Mouse (Mus musculus) mouse trophoblast stem cell (cell line): ENCODE data around the gene Foxo1.

Experiments used
- in situ Hi-C, 2 experiments: fragments of 300-500 bp; cut with MseI, MboI; formaldehyde crosslinking; loops; 2 replicates in 1 of 2; 3 replicates in 1 of 2; pipeline ENCODE4 v1.15.1; 2025

Gene Foxo1

DNA sequence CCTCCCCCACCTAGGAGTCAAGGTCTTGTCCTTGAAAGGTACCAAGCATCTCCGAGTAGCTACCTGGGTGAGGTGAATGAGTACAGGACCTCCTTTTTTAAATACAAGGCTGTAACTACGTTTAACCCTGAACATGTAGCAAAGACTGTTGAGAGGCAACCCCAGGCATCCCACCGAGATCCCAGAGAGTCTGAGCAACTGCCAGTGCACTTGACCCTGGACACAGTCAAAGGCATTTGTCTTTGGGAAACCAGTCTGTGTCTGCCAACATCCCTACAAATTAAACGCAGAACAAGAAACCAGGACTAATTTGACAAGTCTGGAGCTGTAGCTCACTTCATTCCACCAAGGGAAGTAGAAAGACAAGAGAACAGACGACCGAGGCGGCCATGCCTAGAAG lies 86.1 kb downstream of the Foxo1 start:
- in situ Hi-C loops = no loop called here

DNA sequence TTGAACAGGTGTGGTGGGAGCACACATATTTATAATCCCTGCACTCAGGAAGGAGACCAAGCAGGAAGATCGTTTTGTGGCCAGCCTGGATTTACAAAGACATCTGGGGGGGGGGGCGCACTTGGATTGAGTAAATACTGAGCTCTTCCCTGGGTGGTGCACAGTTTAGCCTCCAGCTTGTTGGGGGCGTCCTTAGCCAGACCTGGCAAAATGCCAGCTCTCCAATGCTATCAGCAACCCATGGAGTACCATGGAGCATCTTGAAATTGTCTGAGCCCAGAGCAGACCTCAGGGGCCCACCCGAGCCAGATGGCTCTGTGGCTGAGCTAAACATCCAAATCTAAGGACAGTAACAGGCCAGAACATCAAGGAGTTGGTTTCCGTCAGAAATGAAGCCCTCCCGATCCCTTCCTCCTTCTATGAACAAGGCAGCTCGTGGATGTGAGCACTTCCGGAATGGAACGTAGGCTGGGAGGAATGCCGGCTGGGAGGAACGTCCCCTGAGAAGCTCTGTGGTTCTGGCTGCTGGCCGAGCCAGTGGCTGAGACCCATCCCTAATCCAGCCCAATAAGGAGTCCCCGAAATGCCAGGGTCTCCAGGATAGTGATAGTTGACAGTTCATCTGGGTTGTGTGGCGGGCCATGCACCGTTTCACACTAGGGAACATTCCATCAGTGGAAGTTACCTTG lies 89.3 kb downstream of the Foxo1 start:
- in situ Hi-C loops = no loop called here

DNA sequence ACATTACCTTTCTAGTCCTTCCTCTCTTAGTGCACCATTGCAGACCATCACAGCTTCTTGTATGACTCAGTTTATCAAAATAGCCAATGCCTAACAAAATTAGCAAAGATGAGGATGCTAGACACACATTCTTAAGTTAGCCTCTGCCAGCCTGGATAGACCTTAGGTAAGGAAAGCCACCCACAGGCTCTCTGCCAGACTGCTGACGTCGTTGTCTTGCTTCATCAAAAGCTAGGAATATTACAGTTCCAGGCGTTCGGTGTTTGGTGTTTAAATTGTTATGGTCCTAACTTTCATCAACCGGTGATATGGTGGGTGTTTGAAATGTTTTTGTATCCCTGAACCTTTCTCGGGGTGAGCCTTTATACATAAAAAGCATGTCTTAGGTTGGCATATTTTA lies 96.4 kb downstream of the Foxo1 start:
- in situ Hi-C loops = no loop called here

DNA sequence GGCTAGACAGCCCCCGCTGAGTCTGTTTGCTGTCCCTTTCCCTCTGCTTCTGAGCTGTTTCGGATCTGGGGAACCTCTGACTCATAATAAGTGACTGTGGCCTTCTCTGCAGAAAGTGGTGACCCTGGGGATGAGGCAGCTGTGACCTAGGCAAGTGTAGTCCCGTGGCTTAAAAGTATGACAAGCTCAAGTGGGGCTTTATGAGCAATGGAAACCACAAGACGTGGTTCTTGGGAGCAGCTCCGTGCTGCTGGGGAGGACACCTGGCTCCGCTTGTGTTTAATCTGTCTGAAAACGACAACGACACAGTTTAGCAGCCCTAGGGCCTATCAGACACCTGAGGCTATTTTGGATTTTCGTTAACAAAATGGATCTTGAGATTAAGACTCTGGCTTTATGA lies 101.1 kb downstream of the Foxo1 start:
- in situ Hi-C loops = no loop called here

DNA sequence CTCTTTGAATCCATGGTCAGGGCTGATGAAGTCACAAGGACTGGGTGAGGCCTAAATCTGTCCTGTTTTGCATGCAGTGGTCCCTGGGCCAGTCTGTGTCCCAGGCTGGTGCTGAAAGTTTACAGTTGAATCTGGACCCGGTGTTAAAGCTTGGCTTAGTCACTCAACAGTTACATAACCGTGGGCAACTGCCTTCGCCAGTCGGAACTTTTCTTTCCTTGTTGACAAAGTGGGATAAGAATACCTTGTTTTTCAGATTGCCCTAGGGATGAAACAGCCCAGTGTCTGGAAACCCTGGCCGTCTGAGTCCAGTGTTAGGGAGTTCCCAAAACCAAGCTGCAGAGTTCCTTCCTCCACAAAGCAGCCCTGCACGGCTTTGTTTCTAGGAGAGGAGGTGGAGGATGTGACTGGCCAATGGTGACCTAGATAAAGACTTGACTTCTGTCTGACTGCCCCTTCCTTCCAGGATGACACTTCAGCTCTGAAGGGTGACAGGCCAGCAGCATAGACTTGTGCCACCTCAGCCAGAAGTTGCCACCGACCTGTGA lies 101.8 kb downstream of the Foxo1 start:
- in situ Hi-C loops = no loop called here

DNA sequence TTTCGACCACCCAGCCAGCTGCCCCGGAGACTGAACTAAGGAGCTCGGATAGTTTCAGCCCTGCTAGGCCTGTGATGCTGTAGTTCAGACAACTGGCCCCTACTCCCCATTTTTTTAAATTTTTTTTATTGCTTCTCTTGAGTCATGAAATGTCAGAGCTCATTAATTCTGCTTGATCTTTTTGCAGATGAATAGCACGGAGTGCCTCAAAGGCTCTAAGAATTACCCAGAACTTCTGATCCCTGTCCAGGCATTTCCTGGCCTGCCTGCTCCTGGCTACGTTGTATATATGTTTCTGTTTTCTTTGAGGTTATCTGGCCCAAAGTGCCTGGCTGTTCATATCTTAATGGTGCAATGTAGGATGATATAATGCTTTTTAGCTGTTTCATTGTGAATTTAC lies 108.8 kb downstream of the Foxo1 start:
- in situ Hi-C loops = no loop called here

DNA sequence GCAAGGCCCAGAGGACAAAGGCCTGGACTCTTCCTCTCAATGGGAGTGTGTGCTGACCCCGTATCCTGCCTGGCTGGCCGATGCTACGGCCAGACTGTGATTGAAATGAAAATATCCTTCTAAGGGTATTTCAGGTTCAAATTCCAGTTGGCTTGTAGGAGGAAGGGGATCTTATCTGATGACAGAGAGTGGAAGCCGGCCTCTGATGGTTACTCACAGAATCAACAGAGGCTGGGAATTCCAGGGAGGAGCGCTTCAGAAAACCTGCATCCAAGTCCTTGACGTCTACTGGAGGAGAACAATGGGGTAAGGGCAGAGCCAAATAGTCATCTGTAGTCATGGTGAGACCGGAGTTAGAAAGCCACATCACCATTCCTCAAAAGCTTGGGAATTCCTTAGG lies 115.2 kb downstream of the Foxo1 start:
- in situ Hi-C loops = no loop called here

DNA sequence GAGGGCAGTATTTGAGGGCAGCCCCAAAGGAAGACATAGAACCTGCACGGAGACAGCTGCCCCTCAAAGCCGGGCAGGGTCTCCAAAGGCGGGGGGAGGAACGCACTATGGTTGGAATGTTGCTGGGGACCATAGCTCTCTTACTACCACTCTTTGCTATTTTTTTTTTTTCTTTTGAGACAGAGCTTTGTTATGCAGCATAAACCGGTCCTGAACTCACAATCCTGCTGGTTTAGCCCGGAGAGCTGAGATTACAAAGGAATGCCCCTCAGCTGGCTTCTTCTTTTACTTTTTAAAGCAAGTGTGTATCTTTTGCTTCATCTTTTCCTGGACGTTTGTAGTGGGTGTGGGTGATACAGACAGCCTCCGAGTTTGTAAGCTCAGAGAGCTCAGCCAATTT lies 118.2 kb downstream of the Foxo1 start:
- in situ Hi-C loops = no loop called here

DNA sequence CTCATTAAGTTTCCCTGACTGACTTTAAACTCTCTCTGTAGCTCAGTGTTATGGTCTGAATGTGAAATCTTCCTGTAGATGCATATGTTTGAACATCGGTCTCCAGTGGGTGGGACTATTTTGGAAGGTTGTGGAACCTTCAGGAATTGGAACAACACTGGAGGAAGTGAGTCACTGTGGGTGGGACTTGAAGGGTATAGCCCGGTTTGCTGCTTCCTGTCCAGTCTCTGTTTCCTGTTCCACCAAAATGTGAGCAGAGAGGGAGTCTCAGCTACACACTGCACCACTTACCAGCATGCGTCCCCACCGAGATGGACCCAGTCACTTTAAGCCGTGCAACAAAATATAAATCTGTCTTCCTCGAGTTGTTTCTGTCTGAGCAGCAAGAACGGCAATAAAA lies 122.2 kb downstream of the Foxo1 start:
- in situ Hi-C loops = no loop called here

DNA sequence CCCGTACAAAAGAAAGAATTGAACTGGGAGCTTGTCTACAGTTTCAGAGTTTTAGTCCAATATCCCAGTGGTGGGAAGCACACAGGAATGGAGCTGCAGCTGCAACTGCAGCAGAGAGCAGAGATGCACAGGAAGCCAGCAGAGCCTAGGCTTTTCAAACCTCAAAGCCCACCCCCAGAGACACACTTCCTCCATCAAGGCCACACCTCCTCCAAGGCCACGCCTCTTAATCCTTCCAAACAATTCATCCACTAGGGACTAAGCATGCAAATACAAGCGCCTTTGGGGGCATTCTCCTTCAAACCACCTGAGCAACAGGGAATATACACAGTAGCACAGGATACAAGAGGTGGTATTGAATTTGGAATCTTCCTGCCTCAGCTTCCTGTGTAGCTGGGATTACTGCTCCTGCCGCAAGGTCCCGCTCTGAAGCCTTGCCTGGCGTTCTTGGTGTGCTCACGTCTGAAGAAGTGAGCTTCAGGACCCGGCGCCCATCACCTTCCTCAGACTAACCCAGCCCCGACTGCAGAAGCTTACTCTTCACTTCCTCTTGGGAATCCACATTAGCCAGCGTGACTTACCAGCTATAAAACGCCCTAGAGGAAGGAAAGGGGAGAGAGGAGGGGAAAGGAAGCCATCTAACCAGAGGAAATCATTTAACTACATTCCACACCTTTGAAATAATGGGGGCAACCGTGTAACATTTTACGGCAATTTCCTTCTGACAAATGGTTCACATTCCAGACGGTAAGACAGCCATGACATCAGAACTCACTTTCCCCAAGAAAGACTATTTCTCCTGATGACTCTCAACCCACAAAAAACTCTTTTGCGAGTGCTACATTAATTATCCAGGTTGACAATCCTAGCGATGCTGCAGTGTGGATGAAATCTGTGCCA lies 122.9 kb downstream of the Foxo1 start:
- in situ Hi-C loops = no loop called here

DNA sequence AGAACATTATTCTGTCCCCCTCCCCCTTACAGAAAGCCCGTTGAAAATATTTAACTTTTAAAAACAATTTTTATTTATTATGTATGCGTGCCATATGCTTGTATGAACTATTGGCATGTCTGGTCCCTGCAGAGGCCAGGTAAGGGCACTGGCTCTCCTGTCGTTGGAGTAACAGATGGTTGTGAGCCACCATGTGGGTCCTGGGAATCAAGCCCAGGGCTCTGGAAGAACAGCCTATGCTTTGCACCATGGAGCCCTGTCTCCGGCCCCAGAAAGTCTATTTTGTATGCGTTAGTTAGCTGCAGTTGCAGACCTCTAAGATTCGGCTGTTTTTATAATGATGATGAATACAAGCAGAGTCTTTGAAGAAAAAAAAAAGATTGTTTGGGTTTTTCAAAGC lies 123.8 kb downstream of the Foxo1 start:
- in situ Hi-C loops = no loop called here

DNA sequence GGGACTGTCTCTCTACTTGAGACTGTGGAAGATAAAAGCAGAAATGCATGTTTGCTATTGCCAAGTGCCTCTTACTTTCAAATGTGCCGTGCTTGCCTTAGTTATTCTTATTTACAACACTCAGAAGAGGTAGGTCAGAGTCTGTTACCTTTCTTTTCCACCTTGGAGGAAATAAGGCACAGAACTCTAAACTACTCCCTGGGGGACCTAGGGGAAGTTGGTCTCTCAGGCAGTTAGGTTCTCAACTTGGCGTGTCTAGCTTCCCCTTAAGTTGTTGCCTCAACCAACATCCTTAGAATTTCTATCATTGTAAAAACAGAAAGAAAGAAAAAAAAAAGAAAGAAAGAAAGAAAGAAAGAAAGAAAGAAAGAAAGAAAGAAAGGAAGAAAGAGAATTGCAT lies 124.4 kb downstream of the Foxo1 start:
- in situ Hi-C loops = no loop called here

DNA sequence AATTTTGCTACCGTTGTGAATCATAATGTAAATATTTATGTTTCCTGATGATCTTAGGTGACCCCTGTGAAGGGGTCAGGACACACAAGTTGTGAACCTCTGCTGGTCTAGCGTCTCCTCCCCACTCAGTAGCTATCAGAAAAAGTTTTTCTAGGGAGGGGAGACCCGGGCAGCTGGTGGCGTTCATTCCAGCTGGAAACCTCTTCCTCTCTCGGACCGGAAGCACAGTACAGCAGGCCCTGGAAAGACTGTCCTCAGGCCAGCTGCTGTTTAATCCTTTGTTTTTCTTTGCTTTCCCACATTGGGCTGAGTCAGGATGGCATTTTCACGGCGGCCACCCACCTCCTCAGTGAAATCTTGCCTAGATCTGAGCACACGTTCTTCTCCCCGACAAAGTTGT lies 125.0 kb downstream of the Foxo1 start:
- in situ Hi-C loops = no loop called here

DNA sequence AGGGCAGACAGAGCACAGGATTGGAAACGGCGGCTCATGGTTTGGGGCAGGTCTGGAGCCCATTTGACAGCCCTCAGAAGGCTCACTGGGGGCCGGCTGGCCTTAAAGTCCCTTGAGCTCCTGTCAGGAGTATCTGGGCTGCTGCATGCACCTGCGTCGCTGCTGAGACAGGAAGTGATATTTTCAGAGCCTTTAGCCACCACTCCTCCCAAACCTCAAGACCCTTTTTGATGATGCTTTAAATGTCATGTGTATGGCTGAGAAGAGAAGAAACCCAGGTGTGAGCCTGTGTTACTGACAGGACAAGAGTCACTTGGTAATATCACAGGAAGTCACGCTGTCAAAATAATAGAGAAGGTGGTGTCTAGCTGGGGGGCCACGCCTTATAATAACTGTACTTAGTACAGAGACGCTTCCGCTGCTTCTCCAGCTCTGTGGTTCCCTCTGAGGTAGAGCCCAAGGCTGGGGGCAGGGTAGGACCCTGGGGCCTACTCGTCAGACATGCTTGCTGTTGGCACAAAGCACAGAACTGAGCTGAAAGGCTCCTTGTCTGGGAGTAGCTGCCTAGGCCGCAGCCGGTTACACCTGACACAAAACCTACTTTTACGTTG lies 128.1 kb downstream of the Foxo1 start:
- in situ Hi-C loops = no loop called here

DNA sequence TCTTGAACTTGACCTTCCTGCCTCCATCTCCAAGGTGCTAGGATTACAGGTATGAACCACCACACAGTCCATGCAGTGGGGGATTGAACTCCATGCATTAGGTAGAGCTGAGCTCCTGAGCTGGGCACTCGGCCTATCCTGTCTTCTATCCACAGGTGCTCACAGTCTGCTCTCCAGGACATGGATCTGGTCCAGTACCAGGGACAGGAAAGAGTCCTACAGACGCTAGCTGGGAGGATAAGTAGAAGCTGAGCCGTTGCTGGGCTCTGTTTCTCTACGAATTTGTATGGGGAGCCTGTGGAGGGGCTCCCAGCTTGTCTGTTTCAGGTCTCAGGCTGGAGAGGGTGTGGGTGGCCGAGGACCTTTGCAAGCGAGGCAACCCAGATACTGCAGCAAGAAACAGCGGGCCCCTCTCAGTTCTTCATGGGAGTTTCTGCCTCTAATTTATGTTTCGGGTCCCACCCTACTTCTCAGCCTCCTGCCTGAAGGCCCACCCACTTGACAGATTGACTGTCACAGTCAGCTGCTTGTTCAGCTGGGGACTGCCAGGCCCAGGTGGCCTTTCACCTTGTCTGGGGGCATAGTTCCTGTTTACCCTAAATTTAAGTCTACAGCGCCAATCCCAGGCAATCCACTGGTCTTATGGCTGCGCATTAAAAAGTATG lies 128.9 kb downstream of the Foxo1 start:
- in situ Hi-C loops = no loop called here

DNA sequence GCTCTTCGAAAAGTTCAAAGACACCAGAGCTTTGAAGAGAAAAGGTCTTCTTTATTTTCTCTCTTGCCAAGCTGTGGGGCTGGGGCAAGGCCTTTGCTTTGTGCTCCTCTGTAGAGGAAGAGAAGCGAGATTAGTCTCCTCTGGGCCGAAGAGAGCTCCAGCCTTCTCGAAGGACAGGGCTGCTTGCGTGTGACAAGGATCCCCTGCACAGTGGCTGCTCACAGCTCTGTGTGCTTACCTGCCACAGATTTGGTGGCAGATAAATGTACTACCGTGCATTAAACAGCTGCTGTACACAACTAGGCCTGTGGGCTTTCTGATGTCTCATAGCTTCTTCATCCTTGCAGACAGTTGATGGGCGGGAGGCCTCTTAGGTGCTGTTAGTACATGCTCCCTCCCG lies 129.8 kb downstream of the Foxo1 start:
- in situ Hi-C loops = no loop called here

DNA sequence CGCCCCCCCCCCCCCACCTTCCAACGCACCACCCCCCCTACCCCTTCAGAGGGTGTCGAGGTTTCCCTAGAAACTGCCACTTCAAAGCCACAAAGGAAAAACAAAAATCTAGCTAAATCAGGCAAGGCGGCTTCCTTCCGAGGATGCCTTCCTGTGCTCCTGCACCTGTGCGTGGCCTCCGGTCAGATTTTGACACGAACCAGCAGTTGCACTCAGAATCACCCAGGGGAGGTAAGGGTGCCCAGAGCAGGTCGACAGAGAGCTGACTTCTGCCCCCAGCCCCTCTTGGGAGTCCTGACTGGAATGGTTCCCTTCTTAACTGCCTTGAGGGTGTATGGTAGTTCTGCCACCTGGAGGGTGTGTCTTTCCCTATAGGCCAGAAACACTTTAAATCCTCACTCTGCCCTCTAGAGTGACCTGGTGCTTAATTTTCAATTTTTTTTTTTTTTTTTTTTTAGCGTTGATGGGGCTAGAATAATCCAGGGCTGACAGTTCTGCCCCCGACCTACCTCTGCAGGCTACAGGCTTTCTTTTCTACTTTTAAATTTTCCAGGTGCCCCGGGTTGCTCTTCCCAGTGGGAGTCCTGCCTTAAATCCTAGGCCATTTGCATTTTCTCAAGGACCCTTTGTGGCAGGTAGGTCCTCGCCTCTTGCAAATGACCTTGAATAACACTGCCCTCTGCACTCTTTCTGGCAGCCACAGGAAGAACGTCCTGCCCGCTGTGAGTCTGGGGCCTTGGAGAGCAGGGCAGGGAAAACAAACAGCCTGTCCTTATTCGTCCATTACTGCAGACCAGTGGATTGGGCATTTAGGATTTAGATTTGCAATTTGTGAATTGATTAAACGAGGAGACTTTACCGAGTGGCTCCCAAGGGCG lies 132.4 kb downstream of the Foxo1 start:
- in situ Hi-C loops = no loop called here

DNA sequence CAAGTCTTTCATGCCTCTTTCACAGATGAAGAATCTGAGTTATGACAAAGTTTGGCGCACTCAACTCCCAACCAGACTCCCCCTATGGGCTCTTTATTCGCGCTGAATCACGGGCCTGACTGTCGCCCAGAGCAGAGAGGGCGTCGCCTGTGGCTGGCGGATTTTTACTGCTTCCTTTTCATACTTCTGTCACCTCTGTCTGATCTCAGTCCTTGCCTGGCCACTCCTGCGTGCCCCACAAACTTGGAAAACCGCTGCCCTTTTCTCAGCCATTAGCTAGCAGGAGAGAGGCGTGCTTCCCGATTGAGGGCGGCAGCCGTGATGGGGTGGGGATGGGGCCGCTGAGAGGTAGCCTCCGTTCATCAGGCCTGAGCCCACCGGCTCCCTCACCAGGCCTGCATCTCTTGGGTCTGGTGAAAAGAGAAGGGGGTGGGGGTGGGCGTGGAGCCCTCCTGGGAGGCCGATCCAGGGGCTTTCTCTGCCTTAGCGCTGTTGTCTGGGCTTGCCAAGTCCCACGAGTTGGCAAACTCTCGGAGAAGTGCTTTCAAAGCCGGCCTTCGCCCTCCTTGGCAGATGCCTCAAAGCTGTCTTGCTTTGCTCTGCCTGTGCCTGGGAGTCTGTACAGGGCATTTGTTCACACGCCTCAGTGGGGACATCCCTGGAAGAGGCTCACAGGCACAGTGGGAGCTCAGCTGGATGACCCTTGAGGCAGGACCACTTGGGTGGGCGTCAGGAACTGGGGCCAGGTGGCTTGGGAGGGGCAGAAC lies 133.2 kb downstream of the Foxo1 start:
- in situ Hi-C loops = no loop called here
